ENCODE assay signal across 29 mouse cellular contexts in genomic region chr3:55949148-55949547, GRCm38 (mm10).
DNase-seq lines count a peak whose midpoint lies in the region; ATAC-seq and TF ChIP-seq lines count a peak whose summit lies in the region.
"Had no signal": no experiment of that assay in that cellular context is flagged by ENCODE, and none has a peak within 500 bp of the region (broad histone marks: within the 10 kb centered on the region; RNA-seq: fewer than 3 reads in every experiment).

No protein-coding gene starts in this region.

- H3K36me3 ChIP-seq in midbrain, postnatal 0 days (ENCODE audit: insufficient read depth, low read length), result no peaks in the 10 kb centered on the region; the same call in 1 of the 2 replicates
- H3K36me3 ChIP-seq: G1E had no signal

- H3K27me3 ChIP-seq in midbrain, postnatal 0 days (ENCODE audit: insufficient read depth, low read length), result no peaks in the 10 kb centered on the region
- H3K27me3 ChIP-seq: CH12.LX; embryonic facial prominence, embryonic 13.5 days; embryonic facial prominence, embryonic 15.5 days; forebrain, embryonic 12.5 days; Patski had no signal

- no peak overlapping the region for H3K9ac ChIP-seq in midbrain, postnatal 0 days (replicated peaks; ENCODE audit: low read length, poor library complexity, severe bottlenecking)
- H3K9ac ChIP-seq: embryonic facial prominence, embryonic 13.5 days; embryonic facial prominence, embryonic 15.5 days; forebrain, embryonic 12.5 days had no signal

- WGBS in midbrain, postnatal 0 days, result 90% methylated on average over 2 of the region's 2 CpGs

- no peak overlapping the region for H3K4me3 ChIP-seq in midbrain, postnatal 0 days (ENCODE audit: low read depth, low read length)
- H3K4me3 ChIP-seq: embryonic facial prominence, embryonic 13.5 days; embryonic facial prominence, embryonic 15.5 days; erythroblast, embryonic 14.5 days; forebrain, embryonic 10.5 days; forebrain, embryonic 12.5 days had no signal

- DNase-seq in 416B (ENCODE audit: low read depth), result peak; percentile 70
- no peak for DNase-seq in midbrain, postnatal 0 days (ENCODE audit: low spot score)
- DNase-seq in layer of hippocampus, postnatal 10 days (ENCODE audit: low spot score in 2 of 2), result no peak
- DNase-seq: adrenal gland, adult 8-10 months; adrenal gland, postnatal 14 days; adrenal gland, postnatal 36 days; B cell, adult 2 months; cerebellum, adult 11 months; cerebellum, adult 18-20 months; cerebellum, adult 9-10 months; cerebellum, postnatal 10 days; cerebellum, postnatal 25 days; embryo, embryonic 11 days had no signal

- H3K27ac ChIP-seq in midbrain, postnatal 0 days (ENCODE audit: low read depth, low read length), result no peak overlapping the region
- H3K27ac ChIP-seq: embryonic facial prominence, embryonic 13.5 days; embryonic facial prominence, embryonic 15.5 days; forebrain, embryonic 10.5 days; forebrain, embryonic 12.5 days had no signal

- peak; percentile 83 for ATAC-seq in common myeloid progenitor, adult 5-6 weeks (replicated peaks; ENCODE audit: low read depth, poor library complexity, severe bottlenecking)
- ATAC-seq in megakaryocyte, adult 5-6 weeks (ENCODE audit: poor library complexity, severe bottlenecking), result peak; percentile 99
- peak; percentile 88 for ATAC-seq in monocyte, adult 5-6 weeks (replicated peaks; ENCODE audit: insufficient number of reproducible peaks, low FRiP score, low TSS enrichment, poor library complexity, severe bottlenecking)
- no peak for ATAC-seq in midbrain, postnatal 0 days (ENCODE audit: low FRiP score)
- ATAC-seq in cerebellum, adult (ENCODE audit: insufficient number of reproducible peaks, low FRiP score, low TSS enrichment), result no peak
- ATAC-seq: activated CD4-positive, CD25-positive, alpha-beta regulatory T cell, adult 4 months; CD4-positive, CD25-positive, alpha-beta regulatory T cell, adult 4 months; forebrain, embryonic 14.5 days; forebrain, embryonic 16.5 days; Patski had no signal

- H3K4me1 ChIP-seq in midbrain, postnatal 0 days (ENCODE audit: insufficient read depth, low read length), result no peaks in the 10 kb centered on the region
- H3K4me1 ChIP-seq: embryonic facial prominence, embryonic 13.5 days; embryonic facial prominence, embryonic 15.5 days; forebrain, embryonic 10.5 days; forebrain, embryonic 12.5 days had no signal

- TF ChIP-seq CTCF in midbrain, postnatal 0 days (IDR thresholded peaks at IDR 0.05), result no peak

- H3K9me3 ChIP-seq in midbrain, postnatal 0 days (ENCODE audit: low read length), result no peaks in the 10 kb centered on the region
- H3K9me3 ChIP-seq: embryonic facial prominence, embryonic 13.5 days; embryonic facial prominence, embryonic 15.5 days; forebrain, embryonic 10.5 days; forebrain, embryonic 12.5 days; G1E had no signal

- no peak overlapping the region for H3K4me2 ChIP-seq in midbrain, postnatal 0 days (ENCODE audit: low read depth, low read length, poor library complexity, severe bottlenecking)
- H3K4me2 ChIP-seq: embryonic facial prominence, embryonic 13.5 days; embryonic facial prominence, embryonic 15.5 days; forebrain, embryonic 12.5 days had no signal

Comparison
In these comparisons a context has a peak if more than half of its experiments do, and no peak if none do; other contexts are left out.
1. ATAC-seq: peak in common myeloid progenitor, adult 5-6 weeks (single experiment), megakaryocyte, adult 5-6 weeks (single experiment) and monocyte, adult 5-6 weeks (single experiment); none in midbrain, postnatal 0 days (single experiment) and cerebellum, adult (single experiment).